Mouse (Mus musculus) ZHBTc4 (cell line): Measurements from ENCODE around the gene Ptpru.

Experiments used
- DNase-seq: peaks from one replicate; pipeline ENCODE4 v3.0.0-alpha.2; 2011; ENCODE audit warnings: low read depth, low spot score

Gene Ptpru

DNA sequence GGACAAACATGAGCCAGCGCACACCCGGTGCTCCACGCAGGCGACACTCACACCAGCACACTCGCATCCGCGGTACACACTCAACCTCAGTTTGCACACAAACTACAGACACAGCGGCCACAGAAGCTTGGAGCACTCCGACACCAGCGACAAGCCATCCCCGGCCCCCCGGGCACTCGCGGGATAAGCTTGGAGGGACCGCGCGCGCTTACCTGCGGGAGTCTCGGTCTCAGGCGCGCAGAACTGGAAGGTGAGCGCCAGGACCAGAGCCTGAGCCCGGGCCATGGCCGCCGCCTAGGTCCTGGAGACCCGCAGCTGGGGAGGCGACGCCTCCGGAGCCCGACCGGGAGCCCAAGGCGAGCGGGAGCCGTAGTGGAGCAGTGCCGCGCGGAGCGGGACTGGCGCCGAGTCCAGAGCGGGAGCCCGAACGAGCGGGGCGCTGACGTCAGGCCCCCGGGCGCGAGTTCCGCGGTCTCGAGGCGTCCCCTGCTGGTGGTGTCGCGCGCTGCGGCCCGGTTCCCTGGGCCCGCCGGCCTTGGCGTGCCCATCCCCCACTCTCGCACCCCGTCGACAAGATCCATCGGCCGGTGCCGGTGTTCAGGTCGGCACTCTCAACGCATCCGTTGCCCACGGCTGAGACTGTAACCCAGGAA lies at the start of gene Ptpru:
Gene Ptpru (minus strand): TSS at position 417 of the 653 bp plus-strand sequence.
- peak; percentile 91 for DNase-seq

DNA sequence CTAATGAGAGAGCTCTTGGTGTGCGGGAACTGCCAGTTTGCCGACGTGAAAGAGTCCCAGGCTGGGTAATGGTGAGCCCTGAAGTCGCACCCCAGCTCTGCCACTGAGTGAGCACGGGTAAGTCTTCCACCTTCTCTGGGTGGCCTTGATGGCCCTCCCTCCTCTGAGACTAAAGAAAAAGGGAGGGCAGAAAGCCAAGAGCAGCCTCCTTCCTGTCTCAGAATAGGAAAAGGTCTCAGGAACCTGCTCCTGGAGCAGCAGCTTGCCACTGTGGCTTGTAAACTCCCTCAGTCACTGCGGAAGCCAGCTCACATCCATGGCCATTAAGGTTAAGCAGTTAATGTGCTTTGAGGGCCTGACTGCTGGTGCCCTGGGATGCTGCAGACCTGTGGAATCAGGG lies 47.3 kb upstream of the Ptpru start:
- DNase-seq: no peak

DNA sequence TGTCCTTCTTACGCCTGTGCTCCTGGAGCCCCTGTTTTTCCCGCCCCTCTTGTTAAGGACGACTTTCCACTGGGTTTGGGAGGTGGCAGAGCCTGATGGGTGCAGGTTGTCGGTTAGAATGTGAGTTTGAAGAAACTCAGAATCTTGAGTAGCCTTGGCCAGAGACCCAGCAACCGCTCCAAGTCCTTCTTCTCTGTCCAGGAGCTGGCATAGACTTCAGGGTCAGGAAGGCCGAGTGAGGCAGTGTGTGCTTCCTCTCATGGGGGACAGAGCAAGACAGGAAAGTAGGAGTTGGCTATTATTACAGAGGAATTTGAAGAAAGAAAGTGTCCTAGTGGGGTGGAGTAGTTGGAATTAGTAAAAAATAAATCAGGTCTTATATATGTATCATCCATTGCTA lies 45.5 kb upstream of the Ptpru start:
- DNase-seq: no peak

DNA sequence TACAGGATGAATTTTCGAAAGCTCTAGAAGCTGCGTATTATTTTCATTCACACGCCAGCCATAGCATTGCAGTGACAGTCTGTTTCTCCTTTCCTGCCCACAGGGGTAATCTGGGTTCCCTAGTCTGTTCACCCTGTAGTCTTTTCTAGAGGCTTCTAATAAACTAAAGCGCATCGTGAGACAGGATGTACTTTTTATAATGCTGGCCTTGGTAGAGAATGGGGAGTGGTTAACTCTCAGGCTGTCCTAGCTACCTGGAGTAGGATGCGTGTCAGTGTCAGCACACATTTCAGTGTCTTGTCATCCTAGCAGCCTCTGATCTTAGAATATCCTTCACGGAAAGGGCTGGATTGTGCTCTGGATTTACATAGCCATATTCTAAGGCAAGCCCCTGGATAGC lies 43.2 kb upstream of the Ptpru start:
- no peak for DNase-seq

DNA sequence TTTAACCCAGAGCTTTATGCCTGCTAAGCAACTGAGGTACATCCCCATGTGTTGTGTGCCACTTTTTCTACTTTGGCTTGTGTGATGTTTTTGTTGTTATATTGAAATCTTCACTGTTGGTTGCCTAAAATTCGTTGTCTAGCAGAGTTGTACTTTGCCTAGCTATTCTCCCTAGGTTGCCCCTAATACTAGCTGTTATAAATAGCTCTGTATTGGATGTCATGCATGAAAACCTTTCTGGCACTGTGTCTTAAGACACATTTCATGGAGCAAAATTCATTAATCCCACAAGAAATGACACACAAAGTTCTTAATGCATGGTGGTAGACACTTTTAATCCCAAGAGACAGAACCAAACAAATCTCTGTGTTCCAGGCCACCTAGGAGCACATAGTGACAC lies 41.6 kb upstream of the Ptpru start:
- no peak for DNase-seq

DNA sequence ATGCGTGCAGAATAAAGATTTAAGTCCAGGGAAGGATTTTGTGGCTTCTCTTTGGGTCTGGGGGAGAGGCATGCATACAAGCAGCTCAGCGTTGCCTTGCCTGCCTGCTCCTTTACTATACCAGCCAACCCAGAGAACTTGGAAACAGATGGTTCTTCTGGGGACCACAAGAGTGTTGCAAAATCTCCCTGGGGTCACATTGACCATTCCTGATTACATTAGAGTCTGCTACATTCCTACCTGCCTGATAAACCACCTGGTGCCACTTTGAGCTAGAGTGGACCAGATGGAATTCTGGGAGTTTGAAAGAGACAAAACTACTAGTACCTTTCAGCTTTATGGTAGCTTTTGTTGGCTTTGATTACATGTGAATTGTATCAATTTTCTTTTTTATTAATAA lies 38.7 kb upstream of the Ptpru start:
- DNase-seq: no peak

DNA sequence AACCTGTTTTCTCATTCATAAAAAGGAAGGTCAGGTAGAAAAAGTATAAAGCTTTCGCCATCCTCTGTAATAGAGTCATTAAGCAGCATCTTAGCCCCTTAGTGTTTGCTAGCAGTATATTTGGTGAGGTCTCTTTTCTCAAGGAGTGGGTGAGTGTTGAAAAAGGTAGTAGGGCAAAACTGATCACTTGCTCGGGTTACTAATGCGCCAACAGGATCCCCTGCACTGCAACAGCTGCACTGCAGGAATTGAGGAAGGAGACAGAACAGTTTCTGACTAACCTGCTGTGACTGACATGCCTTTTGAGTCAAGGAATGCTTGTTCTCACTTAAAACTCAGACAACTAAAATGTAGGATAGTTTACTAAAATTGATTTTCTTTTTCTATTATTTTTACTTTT lies 37.2 kb upstream of the Ptpru start:
- DNase-seq: no peak

DNA sequence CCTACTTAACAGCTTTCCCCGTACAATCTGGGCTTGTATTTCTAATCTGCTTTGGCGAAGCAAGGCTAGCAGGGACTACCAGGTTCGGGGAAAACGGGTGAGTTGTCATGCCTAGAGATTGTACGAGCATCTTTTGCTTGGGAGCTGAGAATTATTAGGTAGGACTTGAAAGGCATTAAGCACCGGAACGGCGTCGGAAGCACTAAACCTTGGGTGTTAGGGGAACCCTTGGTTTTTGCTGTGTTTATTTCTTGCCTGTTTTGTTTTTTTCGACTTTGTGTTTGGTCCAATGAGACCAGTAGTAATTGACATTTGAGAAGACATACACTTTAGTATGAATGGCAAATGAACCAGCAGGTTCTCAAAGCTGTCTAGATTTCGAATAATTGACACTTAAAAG lies 36.5 kb upstream of the Ptpru start:
- DNase-seq: no peak

DNA sequence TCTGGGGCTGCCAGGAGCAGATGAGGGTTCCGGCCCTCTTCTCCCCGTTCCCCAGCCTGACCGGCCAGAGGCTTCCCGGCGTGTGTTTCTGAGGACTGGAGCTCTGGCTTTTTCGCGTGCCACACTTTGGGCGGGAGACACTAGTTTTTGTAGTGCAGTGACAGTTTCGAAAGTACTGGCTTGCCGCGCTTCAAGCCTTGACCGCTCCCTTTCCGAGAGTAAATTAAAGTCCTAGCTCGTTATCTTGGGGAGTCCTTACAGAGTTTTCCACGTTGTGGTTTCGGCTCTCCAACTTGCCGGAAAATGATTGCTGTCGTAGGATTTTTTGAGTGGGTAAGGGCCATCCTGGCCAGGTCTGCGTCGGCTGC lies 36.1 kb upstream of the Ptpru start:
- no peak for DNase-seq

DNA sequence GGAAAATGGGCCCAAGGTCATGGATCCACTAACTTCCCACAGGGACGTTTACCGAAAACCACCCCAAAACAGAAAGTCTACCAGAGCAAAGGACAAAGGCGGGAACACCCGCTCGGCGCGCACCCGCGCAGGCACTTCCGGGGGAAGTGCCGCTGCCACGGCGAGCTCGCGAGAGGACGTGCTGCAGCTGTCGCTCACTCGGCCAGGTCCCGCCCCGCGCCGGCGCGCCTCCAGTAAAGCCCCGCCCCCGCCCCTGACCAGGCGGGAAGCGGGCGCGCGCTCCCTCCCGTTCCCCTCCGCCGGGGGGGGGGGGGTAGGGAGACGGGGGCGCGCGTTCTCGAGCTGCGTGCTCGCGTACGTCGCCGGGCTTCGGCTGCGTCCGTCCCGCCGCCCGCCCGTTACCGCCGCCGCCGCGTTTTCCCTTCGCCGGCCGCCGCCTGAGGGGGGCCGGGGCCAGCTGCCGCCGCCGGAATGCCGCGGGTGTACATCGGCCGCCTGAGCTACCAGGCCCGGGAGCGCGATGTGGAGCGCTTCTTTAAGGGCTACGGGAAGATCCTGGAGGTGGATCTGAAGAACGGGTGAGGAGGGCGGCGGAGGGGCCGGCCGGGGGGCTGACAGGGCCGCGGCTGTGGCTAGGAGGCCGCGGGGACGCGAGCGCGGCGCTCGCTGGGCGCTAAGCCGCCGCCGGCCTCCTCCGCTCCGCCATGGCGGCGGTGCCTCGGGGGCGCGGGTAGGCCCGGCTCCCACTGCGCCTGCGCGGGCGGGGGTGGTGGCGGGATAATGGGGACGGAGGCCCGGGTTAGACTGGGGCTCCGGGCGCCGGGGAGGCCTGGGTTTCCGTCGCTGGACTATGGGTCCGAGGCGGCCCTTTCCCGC lies 35.4 kb upstream of the Ptpru start, which contains the start of gene Srsf4:
Gene Srsf4 (plus strand): TSS at position 325 of the 876 bp plus-strand sequence.
- DNase-seq: peak; percentile 98

DNA sequence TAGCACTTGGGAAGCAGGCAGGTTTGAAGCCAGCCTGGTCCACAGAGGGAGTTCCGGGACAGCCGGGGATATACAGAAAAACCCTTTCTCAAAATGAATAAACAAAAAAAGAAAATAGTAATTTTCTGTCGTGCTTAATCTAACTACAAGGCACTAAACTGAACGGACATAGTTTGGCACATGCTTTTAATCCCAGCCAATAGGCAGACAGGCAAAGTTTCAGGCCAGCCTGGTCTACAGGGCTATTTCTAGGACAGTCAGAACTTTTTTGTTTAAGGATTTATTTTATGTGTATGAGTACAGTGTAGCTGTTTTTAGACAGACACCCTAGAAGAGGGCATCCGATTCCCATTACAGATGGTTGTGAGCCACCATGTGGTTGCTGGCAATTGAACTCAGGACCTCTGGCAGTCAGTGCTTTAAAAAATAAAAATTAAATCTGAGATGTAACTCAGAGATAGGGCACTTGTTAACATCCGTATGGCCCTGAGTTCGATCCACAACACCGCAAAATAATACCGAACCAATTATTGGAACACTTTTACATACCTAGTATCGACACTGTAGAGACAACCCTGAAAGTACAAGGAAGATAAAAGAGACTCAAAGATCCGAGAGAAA lies 34.7 kb upstream of the Ptpru start:
- DNase-seq: no peak

DNA sequence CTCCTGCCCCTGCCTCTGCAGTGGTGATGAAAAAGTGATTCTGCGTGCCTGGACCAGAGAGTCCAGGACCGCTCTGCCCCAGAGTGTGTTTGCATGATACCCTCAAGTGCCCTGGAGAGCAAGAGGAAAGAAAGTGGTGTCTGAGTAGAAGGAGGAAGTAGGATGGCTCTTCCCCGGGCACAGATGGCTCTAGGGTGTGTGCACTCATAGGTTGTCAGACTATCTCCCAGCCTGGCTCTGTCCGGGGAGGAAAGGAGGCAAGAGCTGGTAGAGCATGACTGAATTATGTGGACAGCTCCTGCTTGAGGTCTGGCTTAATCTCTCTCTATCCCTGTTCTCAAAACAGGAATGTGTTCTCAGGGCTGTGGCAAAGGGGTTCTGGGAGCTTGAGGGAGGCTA lies 23.3 kb upstream of the Ptpru start:
- DNase-seq: no peak

DNA sequence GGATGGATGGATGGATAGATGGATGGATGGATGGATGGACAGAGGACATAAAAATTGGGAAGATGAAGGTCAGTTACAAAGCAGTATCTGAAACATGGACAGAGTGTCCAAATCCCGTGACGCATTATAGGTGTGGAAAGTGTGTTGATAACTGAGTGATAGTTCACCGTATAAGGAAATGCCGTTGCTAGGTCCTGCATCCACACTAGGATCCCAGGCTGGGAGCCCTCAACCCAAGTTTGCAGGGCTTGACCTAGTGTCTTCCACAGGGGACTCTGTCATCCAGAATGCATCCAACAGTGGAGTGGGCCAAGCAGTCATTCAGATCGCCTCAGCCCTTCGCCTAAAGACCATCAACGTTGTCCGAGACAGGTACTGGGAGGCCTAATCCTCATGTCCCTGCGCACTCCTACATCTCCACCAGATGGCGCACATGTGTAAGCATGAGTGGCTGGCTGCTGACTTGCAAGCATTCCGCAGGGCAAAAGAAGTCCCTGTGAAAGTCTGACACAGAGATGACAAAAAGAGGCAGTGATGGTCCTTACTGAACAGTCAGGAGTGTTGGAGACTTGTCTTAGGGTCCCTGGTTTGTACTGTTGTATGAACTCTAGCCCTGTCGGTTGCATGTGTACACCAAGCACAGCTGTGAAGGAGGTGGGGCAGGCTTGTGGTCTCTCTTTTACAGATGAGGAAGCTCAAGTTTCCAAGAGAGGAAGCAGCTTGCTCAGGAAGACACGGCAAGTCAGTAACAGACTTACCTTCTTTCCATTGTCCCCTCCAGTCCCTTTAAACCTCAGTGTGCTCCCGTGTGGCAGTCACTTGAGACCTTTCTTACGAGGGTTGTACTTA lies 22.6 kb upstream of the Ptpru start:
- peak; percentile 84 for DNase-seq

DNA sequence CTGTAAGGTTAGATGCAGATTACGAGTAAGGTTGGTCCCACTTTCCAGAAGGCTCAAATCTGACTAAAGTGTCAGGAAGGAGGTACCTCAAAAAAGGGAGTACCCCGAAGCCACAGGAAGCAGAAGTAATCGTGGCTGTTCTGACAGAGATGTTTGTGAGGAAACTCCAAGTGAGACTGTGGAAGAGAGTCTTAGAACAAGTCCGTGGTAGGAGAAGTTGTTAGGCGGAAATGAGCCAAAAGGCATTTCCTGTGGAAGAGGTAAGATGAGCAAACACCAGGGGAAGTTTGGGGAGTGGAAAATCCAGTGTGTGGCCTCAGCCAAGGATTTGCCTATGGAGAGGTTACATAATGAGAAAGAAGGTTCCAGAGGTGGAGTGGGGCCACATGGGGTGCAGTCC lies 16.9 kb upstream of the Ptpru start:
- DNase-seq: no peak

DNA sequence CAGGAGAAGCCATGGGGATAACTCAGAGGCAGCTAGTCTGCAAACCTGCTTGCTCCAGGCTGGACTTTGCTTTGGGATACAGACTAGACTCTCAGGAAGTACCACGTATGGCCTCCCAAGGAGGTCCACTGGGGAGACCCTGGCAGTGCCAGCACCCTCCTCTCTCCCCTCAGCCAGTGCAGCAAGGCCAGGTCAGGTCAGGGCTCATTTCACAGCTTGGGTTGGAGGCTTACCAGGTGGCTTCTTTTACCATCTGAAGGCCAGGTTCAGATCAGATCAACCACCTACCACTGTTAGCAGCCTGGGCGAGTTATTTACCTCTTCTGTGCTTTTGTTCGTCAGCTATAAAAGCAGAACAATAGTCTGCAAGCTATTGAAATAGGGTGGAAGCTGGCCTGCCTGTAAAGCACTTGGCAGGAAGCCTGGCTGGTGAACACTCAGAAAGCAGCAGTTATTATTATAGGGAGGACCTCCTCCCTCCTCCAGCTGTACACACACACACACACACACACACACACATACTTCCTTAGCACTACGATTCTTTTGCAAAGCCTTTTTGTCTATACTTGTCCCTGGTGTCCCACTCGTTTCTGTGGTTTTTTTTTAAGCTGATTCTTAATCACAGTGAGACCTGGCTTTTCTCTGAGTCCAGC lies 12.0 kb upstream of the Ptpru start:
- no peak for DNase-seq

DNA sequence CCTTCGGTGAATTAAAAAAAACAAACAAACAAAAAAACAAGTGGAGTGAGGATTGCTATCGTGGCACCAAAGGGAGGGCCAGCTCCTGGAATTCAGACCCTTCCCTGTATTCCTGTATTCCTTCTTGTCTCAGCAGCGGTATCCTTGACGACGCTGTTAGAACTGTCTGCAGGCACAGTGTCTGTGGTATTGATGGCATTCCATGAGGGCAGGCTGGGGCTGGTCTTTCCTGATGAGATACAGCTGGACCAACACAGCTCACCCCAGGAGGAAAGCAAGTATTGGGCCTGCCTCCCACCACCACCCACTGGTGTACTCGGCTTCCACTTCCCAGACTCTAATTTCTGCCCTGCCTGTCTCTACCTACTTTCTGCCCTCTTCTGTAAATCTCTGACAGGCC lies 10.0 kb upstream of the Ptpru start:
- no peak for DNase-seq

DNA sequence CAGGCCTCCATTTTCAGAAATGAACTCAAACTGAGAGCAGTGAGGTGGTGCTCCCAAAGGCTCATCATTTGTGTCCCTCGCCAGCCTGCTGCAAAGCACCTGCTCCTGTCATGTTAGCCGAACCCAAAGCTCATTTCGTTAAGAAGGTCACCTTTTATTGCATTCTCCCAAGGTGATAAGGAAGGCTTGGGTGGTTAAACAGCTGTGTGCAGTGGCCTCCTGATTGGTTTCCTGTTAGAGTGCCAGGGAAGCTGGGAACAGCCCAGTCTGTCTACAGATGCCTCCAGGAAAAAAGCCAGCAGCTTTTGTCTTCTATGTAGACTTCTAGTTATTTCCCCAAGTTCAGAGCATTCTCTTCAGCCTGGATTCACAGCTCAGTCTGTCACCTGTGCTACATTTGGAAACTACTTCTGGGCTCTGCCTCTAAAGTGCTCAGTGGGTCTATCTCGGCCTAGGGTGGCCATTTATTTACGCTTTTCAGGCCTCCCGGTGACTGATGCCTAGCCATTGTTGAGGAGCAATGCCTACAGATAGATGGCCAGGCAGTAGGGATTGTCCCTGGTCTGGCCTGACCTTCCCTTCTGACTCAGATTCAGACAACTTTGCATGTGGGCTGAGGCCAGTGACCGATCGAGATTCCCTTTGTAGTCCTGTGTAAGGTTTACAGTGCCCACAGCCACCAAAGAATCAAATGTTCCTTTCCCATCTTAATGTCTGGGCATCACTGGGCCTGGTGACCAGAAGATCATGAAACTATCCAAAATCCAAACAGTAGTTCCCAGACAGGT lies 8.1 kb upstream of the Ptpru start:
- no peak for DNase-seq

DNA sequence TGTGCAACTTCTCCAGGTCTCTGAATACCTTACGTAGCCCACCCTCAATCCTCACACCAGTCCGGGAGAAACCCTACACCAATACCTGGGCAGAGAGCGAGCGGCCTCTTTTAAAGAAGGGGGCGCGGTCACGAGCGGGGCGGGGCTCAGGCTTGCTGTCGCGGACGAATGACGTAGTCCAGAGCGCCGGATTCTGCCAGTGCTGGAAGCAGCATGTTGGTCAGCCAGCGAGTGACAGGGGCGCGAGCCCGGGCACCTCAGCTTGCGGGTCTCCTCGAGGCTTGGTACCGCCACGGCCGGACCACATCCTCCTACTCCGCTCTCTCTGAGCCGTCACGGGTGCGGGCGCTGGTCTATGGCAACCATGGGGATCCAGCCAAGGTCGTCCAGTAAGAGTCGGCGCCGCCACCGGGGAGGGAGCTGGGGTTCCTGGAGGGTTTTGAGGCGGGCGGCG lies 5.2 kb upstream of the Ptpru start, which contains the start of gene Mecr:
Gene Mecr (plus strand): TSS at position 181 of the 454 bp plus-strand sequence.
- peak; percentile 97 for DNase-seq

DNA sequence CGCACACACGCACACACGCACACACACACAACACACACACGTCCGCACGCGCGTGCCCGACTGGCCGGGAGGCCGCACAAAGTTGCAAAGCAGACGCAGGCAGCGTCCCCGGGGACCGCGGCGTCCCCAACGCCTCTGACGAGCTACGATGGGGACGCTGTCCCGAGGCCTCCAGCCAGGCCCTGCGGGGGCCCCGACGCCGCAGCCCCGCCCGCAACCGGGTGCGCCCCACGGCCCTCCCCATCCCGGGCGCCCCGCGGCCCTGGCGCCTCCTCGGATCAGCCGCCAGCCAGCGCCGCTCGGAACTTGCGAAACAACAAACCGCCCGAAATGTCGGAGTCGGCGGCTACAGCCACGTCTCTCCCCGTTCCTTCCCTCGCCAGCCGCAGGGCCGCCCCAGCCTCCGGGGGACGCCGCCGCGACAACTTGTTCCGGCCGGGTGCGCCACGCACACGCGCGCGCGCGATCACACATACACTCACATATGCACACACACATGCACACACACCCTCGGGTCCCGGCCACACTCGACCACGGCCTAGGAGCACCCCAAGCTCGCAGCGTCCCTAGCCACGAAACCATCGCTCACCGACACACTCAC lies 1.1 kb downstream of the Ptpru start:
- peak; percentile 53 for DNase-seq

DNA sequence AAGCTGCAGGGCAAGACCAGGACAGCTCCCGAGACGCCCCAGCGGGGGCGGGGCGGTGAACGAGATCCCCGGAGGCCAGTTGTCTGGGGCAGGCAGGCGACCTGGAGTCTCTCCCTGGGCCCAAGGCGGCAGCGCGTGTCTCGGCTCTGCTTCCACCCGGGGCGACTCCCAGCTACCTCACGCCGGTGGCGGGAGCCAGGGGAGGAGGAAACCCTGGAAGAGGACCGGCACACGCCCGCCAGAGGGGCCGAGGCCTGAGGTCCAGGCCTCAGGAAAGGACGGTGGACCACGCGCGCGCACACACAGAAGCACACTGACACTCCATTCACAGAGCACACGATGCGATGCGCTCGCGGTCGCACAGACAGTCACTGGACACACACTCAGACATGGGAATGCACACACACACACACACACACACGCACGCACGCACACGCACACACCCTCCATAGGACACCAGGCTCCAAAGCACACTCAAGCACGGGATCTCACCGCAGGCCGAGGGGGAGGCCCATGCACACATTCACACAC lies 1.7 kb downstream of the Ptpru start:
- peak; percentile 71 for DNase-seq
